Mouse (Mus musculus): ENCODE results near the gene Gtpbp3. TPM values are rescaled to one million over a fixed set of nuclear protein-coding genes. Genes with fewer than 3 reads are reported as not detected.

Gene Gtpbp3
- total and polyA plus RNA-seq, 3 experiments = 17.4 to 26.7 (median 20.7) TPM

DNA sequence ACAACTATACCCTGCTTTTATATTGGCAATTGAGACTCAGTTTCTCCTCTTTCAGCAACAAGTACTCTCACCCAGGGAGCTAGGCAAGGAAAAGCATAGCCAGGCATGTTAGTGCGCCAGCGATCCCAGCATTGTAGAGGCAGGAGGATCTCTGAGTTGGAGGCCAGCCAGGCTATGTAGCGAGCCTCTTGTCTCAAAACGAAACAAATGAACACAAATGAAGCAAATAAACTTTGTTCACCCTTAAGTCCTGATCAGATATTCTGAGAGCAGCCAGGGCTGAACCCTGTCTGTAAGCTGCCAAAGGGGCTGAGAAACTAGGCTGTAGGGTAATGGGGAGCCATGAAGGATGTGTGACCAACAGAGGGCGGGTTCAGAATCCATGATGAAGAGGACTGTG lies 7.9 kb downstream of the Gtpbp3 start:
- Histone ChIP-seq H3K27me3 (replicated peaks) (no peaks in the 10 kb centered on the region), H3K79me2 (replicated peaks; ENCODE audit: control insufficient read depth, extremely low read depth, insufficient read depth, poor library complexity, severe bottlenecking) (no peaks in the 10 kb centered on the region), H3K27ac (ENCODE audit: insufficient read depth, low read depth) (no peak overlapping the region), H3K9me3 (replicated peaks; ENCODE audit: low read length) (no peaks in the 10 kb centered on the region), H3K4me1 (ENCODE audit: control insufficient read depth in 1 of 2, insufficient read depth in 2 of 2) (peaks cover 0 to 14% of the 10 kb centered on the region in 2 experiments; a peak in 2 of 4 replicates), H3K9ac (ENCODE audit: insufficient read depth, low read depth) (no peak overlapping the region), H3K36me3 (replicated peaks in 1 of 2; ENCODE audit: control insufficient read depth in 1 of 2, insufficient read depth in 1 of 2, low read length in 1 of 2) (peaks cover 23 to 71% of the 10 kb centered on the region in 2 experiments), H3K4me2 (ENCODE audit: insufficient read depth, low read depth, poor library complexity, severe bottlenecking) (no peak overlapping the region), H3K4me3 (replicated peaks in 1 of 3; ENCODE audit: low read depth in 2 of 3, low read length in 2 of 3, poor library complexity in 1 of 3) (no peak overlapping the region)
- dilution Hi-C loops (cut with MboI; ENCODE audit: extremely low pct_ligation_motif_present, extremely low pct_unique_long_range_greater_than_20kb, low sequenced_read_pairs) = no loop called here
- in situ Hi-C loops (cut with MboI; ENCODE audit: low pct_ligation_motif_present, low pct_unique_long_range_greater_than_20kb, low sequenced_read_pairs) = no loop called here
- no peak for DNase-seq (ENCODE audit: extremely low read depth)
- TF ChIP-seq ZKSCAN1 (IDR thresholded peaks at IDR 0.05; ENCODE audit: borderline replicate concordance, low read depth, low read length) (no peak), BHLHE40 (IDR thresholded peaks at IDR 0.05; ENCODE audit: low read depth, low read length) (no peak)

DNA sequence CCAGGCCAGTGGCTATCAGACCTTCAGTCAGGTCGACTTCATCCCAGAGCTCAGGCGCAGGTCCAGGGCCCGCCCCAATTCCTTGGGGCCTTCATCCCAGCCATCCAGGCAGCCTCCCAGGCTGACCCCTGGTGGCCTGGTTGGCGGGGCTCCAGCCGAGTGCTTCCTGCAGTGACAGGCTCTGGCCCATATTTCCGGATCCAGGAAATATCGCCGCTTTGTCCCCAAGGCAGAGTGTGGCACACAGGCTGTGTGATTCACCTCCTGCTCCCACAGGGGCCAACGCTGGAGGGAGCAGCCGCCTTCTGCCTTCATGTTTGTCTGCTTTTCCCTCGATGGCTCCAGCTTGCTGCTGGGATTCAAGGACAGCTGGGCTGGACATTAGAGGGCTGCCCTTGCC lies 8.6 kb downstream of the Gtpbp3 start:
- no peaks in the 10 kb centered on the region for H3K9me3 ChIP-seq (replicated peaks; ENCODE audit: low read length)
- H3K27me3 ChIP-seq (replicated peaks) = no peaks in the 10 kb centered on the region
- H3K79me2 ChIP-seq (replicated peaks; ENCODE audit: control insufficient read depth, extremely low read depth, insufficient read depth, poor library complexity, severe bottlenecking) = no peaks in the 10 kb centered on the region
- DNase-seq (ENCODE audit: extremely low read depth) = no peak
- peaks cover 16 to 64% of the 10 kb centered on the region in 2 experiments for H3K36me3 ChIP-seq (replicated peaks in 1 of 2; ENCODE audit: control insufficient read depth in 1 of 2, insufficient read depth in 1 of 2, low read length in 1 of 2)
- H3K4me3 ChIP-seq (replicated peaks in 1 of 3; ENCODE audit: low read depth in 2 of 3, low read length in 2 of 3, poor library complexity in 1 of 3) = no peak overlapping the region
- no peak for TF ChIP-seq MXI1 (IDR thresholded peaks at IDR 0.05; ENCODE audit: low read depth, low read length)
- H3K9ac ChIP-seq (ENCODE audit: insufficient read depth, low read depth) = no peak overlapping the region
- in situ Hi-C loops (cut with MboI; ENCODE audit: low pct_ligation_motif_present, low pct_unique_long_range_greater_than_20kb, low sequenced_read_pairs) = no loop called here
- no peak overlapping the region for H3K4me2 ChIP-seq (ENCODE audit: insufficient read depth, low read depth, poor library complexity, severe bottlenecking)
- H3K4me1 ChIP-seq (ENCODE audit: control insufficient read depth in 1 of 2, insufficient read depth in 2 of 2) = peaks cover 0 to 14% of the 10 kb centered on the region in 2 experiments; a peak in 2 of 4 replicates
- dilution Hi-C loops (cut with MboI; ENCODE audit: extremely low pct_ligation_motif_present, extremely low pct_unique_long_range_greater_than_20kb, low sequenced_read_pairs) = no loop called here
- H3K27ac ChIP-seq (ENCODE audit: insufficient read depth, low read depth) = no peak overlapping the region

DNA sequence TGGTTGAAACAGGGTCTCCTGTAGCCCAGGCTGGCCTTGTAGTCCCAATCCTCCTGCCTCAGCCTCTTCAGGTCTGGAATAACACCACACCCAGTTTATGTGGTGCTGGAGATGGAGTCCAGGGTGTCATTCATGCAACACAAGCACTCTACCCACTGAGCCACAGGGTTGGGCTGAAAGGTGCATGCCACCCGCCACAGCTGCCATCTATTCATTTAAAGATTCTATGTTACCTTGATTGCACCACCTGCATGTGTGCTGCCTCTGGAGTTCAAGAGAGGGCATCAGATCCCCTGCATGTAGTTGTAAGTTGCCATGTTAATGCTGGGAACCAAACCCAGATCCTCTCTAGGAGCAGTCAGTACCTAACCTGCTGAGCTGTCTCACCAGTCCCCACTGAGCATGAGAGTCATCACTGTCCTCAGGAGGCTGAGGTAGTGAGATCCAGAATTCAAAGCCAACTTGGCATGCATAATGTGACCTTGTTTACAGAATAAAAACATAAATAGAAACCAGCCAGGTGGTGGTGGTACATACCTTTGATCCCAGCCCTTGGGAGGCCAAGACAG lies 9.3 kb downstream of the Gtpbp3 start:
- Histone ChIP-seq H3K4me3 (replicated peaks in 1 of 3; ENCODE audit: low read depth in 2 of 3, low read length in 2 of 3, poor library complexity in 1 of 3) (no peak overlapping the region), H3K9ac (ENCODE audit: insufficient read depth, low read depth) (no peak overlapping the region), H3K27ac (ENCODE audit: insufficient read depth, low read depth) (no peak overlapping the region), H3K27me3 (replicated peaks) (no peaks in the 10 kb centered on the region), H3K4me2 (ENCODE audit: insufficient read depth, low read depth, poor library complexity, severe bottlenecking) (no peak overlapping the region), H3K9me3 (replicated peaks; ENCODE audit: low read length) (no peaks in the 10 kb centered on the region), H3K36me3 (replicated peaks in 1 of 2; ENCODE audit: control insufficient read depth in 1 of 2, insufficient read depth in 1 of 2, low read length in 1 of 2) (peaks cover 11 to 57% of the 10 kb centered on the region in 2 experiments), H3K4me1 (ENCODE audit: control insufficient read depth in 1 of 2, insufficient read depth in 2 of 2) (peaks cover 0 to 15% of the 10 kb centered on the region in 2 experiments; a peak in 2 of 4 replicates), H3K79me2 (replicated peaks; ENCODE audit: control insufficient read depth, extremely low read depth, insufficient read depth, poor library complexity, severe bottlenecking) (no peaks in the 10 kb centered on the region)
- no peak for DNase-seq (ENCODE audit: extremely low read depth)
- TF ChIP-seq CHD2 (IDR thresholded peaks at IDR 0.05; ENCODE audit: low read length) (no peak), ELF1 (IDR thresholded peaks at IDR 0.05; ENCODE audit: low read depth, low read length) (no peak), EP300 (IDR thresholded peaks at IDR 0.05; ENCODE audit: low read length) (no peak), RAD21 (IDR thresholded peaks at IDR 0.05; ENCODE audit: low read depth, low read length) (no peak), E2F4 (IDR thresholded peaks at IDR 0.05; ENCODE audit: insufficient replicate concordance, low read depth, low read length) (no peak), MAZ (IDR thresholded peaks at IDR 0.05; ENCODE audit: low read depth, low read length) (no peak), MXI1 (IDR thresholded peaks at IDR 0.05; ENCODE audit: low read depth, low read length) (no peak), MEF2A (IDR thresholded peaks at IDR 0.05; ENCODE audit: borderline replicate concordance, low read depth, low read length) (no peak), CHD1 (IDR thresholded peaks at IDR 0.05; ENCODE audit: low read depth, low read length) (no peak), MAX (IDR thresholded peaks at IDR 0.05; ENCODE audit: low read length) (no peak), MAFK (IDR thresholded peaks at IDR 0.05; ENCODE audit: insufficient replicate concordance, low read length) (no peak), UBTF (IDR thresholded peaks at IDR 0.05; ENCODE audit: low read depth, low read length) (no peak), NELFE (IDR thresholded peaks at IDR 0.05; ENCODE audit: low read depth, low read length) (no peak), POLR2A (IDR thresholded peaks at IDR 0.05; ENCODE audit: low read depth, low read length) (no peak; the same call in 1 of the 2 replicates)
- in situ Hi-C loops (cut with MboI; ENCODE audit: low pct_ligation_motif_present, low pct_unique_long_range_greater_than_20kb, low sequenced_read_pairs) = no loop called here
- dilution Hi-C loops (cut with MboI; ENCODE audit: extremely low pct_ligation_motif_present, extremely low pct_unique_long_range_greater_than_20kb, low sequenced_read_pairs) = no loop called here
